Mouse (Mus musculus) embryo, embryonic 9.5 days (tissue): ENCODE measurements around the gene Cpb2.

Experiments
- DNase-seq: peaks from one replicate; pipeline ENCODE4 v3.0.0-alpha.2; 2017; ENCODE audit errors: extremely low spot score

The Cpb2 gene

GRCm38 (mm10) chr14:75246024-75247000, 4.2 kb downstream of the Cpb2 start:
- no peak for DNase-seq

- DNase-seq, result no peak
These were observed 8.3 kb downstream of the Cpb2 start for GRCm38 (mm10) chr14:75250432-75250831.

- DNase-seq, result no peak
These were observed 14.4 kb downstream of the Cpb2 start for GRCm38 (mm10) chr14:75256521-75256920.

GRCm38 (mm10) chr14:75269531-75269930, 27.4 kb downstream of the Cpb2 start:
- no peak for DNase-seq

- DNase-seq, result no peak
These were observed 37.6 kb downstream of the Cpb2 start for GRCm38 (mm10) chr14:75279716-75280115.

GRCm38 (mm10) chr14:75280406-75280805, 38.3 kb downstream of the Cpb2 start:
- no peak for DNase-seq

- no peak for DNase-seq
These were observed 41.6 kb downstream of the Cpb2 start for GRCm38 (mm10) chr14:75283609-75284192.

GRCm38 (mm10) chr14:75284193-75284915, 42.3 kb downstream of the Cpb2 start, which contains the start of gene Zc3h13:
Gene Zc3h13 (plus strand): TSS chr14:75284373.
- peak; percentile 97 for DNase-seq

GRCm38 (mm10) chr14:75301081-75301480, 59.0 kb downstream of the Cpb2 start:
- no peak for DNase-seq

- DNase-seq, result no peak
These were observed 61.7 kb downstream of the Cpb2 start for GRCm38 (mm10) chr14:75303807-75304206.

- no peak for DNase-seq
These were observed 65.8 kb downstream of the Cpb2 start for GRCm38 (mm10) chr14:75307855-75308254.

GRCm38 (mm10) chr14:75309336-75309992, 67.4 kb downstream of the Cpb2 start:
- DNase-seq, result peak; percentile 14

GRCm38 (mm10) chr14:75314484-75314883, 72.4 kb downstream of the Cpb2 start:
- DNase-seq, result no peak

GRCm38 (mm10) chr14:75318736-75319135, 76.6 kb downstream of the Cpb2 start:
- DNase-seq, result no peak

GRCm38 (mm10) chr14:75320269-75320668, 78.2 kb downstream of the Cpb2 start:
- no peak for DNase-seq

- no peak for DNase-seq
These were observed 81.3 kb downstream of the Cpb2 start for GRCm38 (mm10) chr14:75323354-75323753.

GRCm38 (mm10) chr14:75328062-75328461, 86.0 kb downstream of the Cpb2 start:
- DNase-seq, result no peak

- DNase-seq, result peak; percentile 19
These were observed 88.5 kb downstream of the Cpb2 start for GRCm38 (mm10) chr14:75330621-75331020.
